Mouse (Mus musculus) brain, embryonic 14.5 days (tissue): ENCODE data around the gene Ints14.

Source experiments
- CTCF ChIP-seq: fragments of 200-500 bp; IDR thresholded peaks from 2 replicates; pipeline ENCODE4 v1.5.1; 2012; ENCODE audit warnings: inconsistent platforms, mild to moderate bottlenecking, moderate library complexity, borderline replicate concordance; ENCODE audit not compliant: insufficient read depth, insufficient read length; ENCODE audit errors: extremely low read depth
- POLR2A ChIP-seq: fragments of 200-500 bp; IDR thresholded peaks from 2 replicates; pipeline ENCODE4 v1.6.1; 2012; ENCODE audit warnings: mild to moderate bottlenecking, inconsistent platforms, borderline replicate concordance; ENCODE audit not compliant: poor library complexity, insufficient read depth, insufficient read length, severe bottlenecking; ENCODE audit errors: extremely low read depth

- TF ChIP-seq POLR2A (no peak), CTCF (no peak)
Measured at GRCm38 (mm10) chr9:64930256-64930655, 30.4 kb upstream of the Ints14 start.
